Mouse (Mus musculus): ENCODE results near the gene Hist1h4f. TPM values are rescaled to one million over a fixed set of nuclear protein-coding genes. Genes with fewer than 3 reads are reported as not detected.

The Hist1h4f gene
- total and polyA plus RNA-seq, 3 experiments: 8.0 to 3,177 (median 478) TPM

- no peak for ATAC-seq (ENCODE audit: extremely low read depth, insufficient number of reproducible peaks, low FRiP score, poor library complexity, severe bottlenecking)
- Histone ChIP-seq H3K4me1 (ENCODE audit: insufficient read depth, low read depth, low read length) (peaks cover 56% of the 10 kb centered on the region), H3K36me3 (replicated peaks) (no peaks in the 10 kb centered on the region), H3K4me3 (ENCODE audit: low read depth, low read length) (no peak overlapping the region), H3K9me3 (replicated peaks) (no peaks in the 10 kb centered on the region), H3K27me3 (ENCODE audit: insufficient read depth, low read length) (peaks cover 2% of the 10 kb centered on the region; the same call in 1 of the 2 replicates)
- no peak for TF ChIP-seq GATA1 (IDR thresholded peaks at IDR 0.05; ENCODE audit: borderline replicate concordance, low read length)
- no peak for TF ChIP-seq POLR2AphosphoS5 (IDR thresholded peaks at IDR 0.05; ENCODE audit: insufficient replicate concordance, low read depth, low read length)
- TF ChIP-seq GATA2 (IDR thresholded peaks at IDR 0.05; ENCODE audit: borderline replicate concordance, low read depth, low read length): no peak
- no peak for TF ChIP-seq TAL1 (conservative IDR thresholded peaks at IDR 0.05; ENCODE audit: low read depth, low read length)
- no peak for TF ChIP-seq CTCF (IDR thresholded peaks at IDR 0.05; ENCODE audit: low read depth, low read length)
- DNase-seq (ENCODE audit: low spot score): no peak
Measured at GRCm38 (mm10) chr13:23502031-23502567, 49.3 kb downstream of the Hist1h4f start.

GRCm38 (mm10) chr13:23501511-23501910, 49.9 kb downstream of the Hist1h4f start:
- DNase-seq (ENCODE audit: low spot score): no peak
- Histone ChIP-seq H3K4me3 (ENCODE audit: low read depth, low read length) (no peak overlapping the region; the same call in 1 of the 2 replicates), H3K9me3 (replicated peaks) (no peaks in the 10 kb centered on the region), H3K27me3 (ENCODE audit: insufficient read depth, low read length) (peaks cover 6% of the 10 kb centered on the region; the same call in 1 of the 2 replicates), H3K4me1 (ENCODE audit: insufficient read depth, low read depth, low read length) (peaks cover 52% of the 10 kb centered on the region), H3K36me3 (replicated peaks) (no peaks in the 10 kb centered on the region)
- ATAC-seq (ENCODE audit: extremely low read depth, insufficient number of reproducible peaks, low FRiP score, poor library complexity, severe bottlenecking): no peak
- TF ChIP-seq GATA1 (IDR thresholded peaks at IDR 0.05; ENCODE audit: borderline replicate concordance, low read length) (no peak), CTCF (IDR thresholded peaks at IDR 0.05; ENCODE audit: low read depth, low read length) (no peak), POLR2AphosphoS5 (IDR thresholded peaks at IDR 0.05; ENCODE audit: insufficient replicate concordance, low read depth, low read length) (no peak)

Other genes with a start within 250 kb of the Hist1h4f start
Only the 20 nearest of the 34 such genes appear.
- 3.7 and 4.0 TPM in 2 replicates for gene Abt1, start 127.8 kb downstream of the Hist1h4f start, total RNA-seq (2014; fragmentation: Nextera tagmentation)
- gene Abt1, start 127.8 kb downstream of the Hist1h4f start, total RNA-seq (2017): 9.5 and 11.4 TPM in 2 replicates
- 6.5 and 6.9 TPM in 2 replicates for gene Abt1, start 127.8 kb downstream of the Hist1h4f start, polyA plus RNA-seq (2012)
- 18.3 and 31.6 TPM in 2 replicates for gene Btn1a1, start 85.7 kb downstream of the Hist1h4f start, total RNA-seq (2014; fragmentation: Nextera tagmentation)
- gene Btn1a1, start 85.7 kb downstream of the Hist1h4f start, total RNA-seq (2017): 0.82 and 1.5 TPM in 2 replicates
- gene Btn1a1, start 85.7 kb downstream of the Hist1h4f start, polyA plus RNA-seq (2012): 0.75 and 0.80 TPM in 2 replicates
- not detected in 2 replicates for gene Btn2a2, start 62.8 kb downstream of the Hist1h4f start, total RNA-seq (2014; fragmentation: Nextera tagmentation)
- 0.06 and 0.22 TPM in 2 replicates for gene Btn2a2, start 62.8 kb downstream of the Hist1h4f start, total RNA-seq (2017)
- not detected in 2 replicates for gene Btn2a2, start 62.8 kb downstream of the Hist1h4f start, polyA plus RNA-seq (2012)
- 309 and 344 TPM in 2 replicates for gene Hist1h4h, start 20.6 kb downstream of the Hist1h4f start, total RNA-seq (2014; fragmentation: Nextera tagmentation)
- 843 and 1,115 TPM in 2 replicates for gene Hist1h4h, start 20.6 kb downstream of the Hist1h4f start, total RNA-seq (2017)
- gene Hist1h4h, start 20.6 kb downstream of the Hist1h4f start, polyA plus RNA-seq (2012): 11.0 and 66.6 TPM in 2 replicates
- gene Hist1h2af, start 17.7 kb downstream of the Hist1h4f start, total RNA-seq (2014; fragmentation: Nextera tagmentation): 510 and 530 TPM in 2 replicates
- gene Hist1h2af, start 17.7 kb downstream of the Hist1h4f start, total RNA-seq (2017): 1,417 and 2,284 TPM in 2 replicates
- gene Hist1h2af, start 17.7 kb downstream of the Hist1h4f start, polyA plus RNA-seq (2012): 1,681 and 3,392 TPM in 2 replicates
- gene Hist1h3g, start 16.2 kb downstream of the Hist1h4f start, total RNA-seq (2014; fragmentation: Nextera tagmentation): 647 and 719 TPM in 2 replicates
- gene Hist1h3g, start 16.2 kb downstream of the Hist1h4f start, total RNA-seq (2017): 217 and 302 TPM in 2 replicates
- gene Hist1h3g, start 16.2 kb downstream of the Hist1h4f start, polyA plus RNA-seq (2012): 12.1 and 32.9 TPM in 2 replicates
- 32.7 and 41.6 TPM in 2 replicates for gene Hist1h2bh, start 8.3 kb downstream of the Hist1h4f start, total RNA-seq (2014; fragmentation: Nextera tagmentation)
- 77.6 and 126 TPM in 2 replicates for gene Hist1h2bh, start 8.3 kb downstream of the Hist1h4f start, total RNA-seq (2017)
- 0.91 and 4.9 TPM in 2 replicates for gene Hist1h2bh, start 8.3 kb downstream of the Hist1h4f start, polyA plus RNA-seq (2012)
- gene Hist1h3f, start 7.6 kb downstream of the Hist1h4f start, total RNA-seq (2014; fragmentation: Nextera tagmentation): 125 and 143 TPM in 2 replicates
- gene Hist1h3f, start 7.6 kb downstream of the Hist1h4f start, total RNA-seq (2017): 96.8 and 187 TPM in 2 replicates
- 1.8 and 12.3 TPM in 2 replicates for gene Hist1h3f, start 7.6 kb downstream of the Hist1h4f start, polyA plus RNA-seq (2012)
- 71.9 and 74.3 TPM in 2 replicates for gene Hist1h1d, start 1.6 kb upstream of the Hist1h4f start, total RNA-seq (2014; fragmentation: Nextera tagmentation)
- 127 and 128 TPM in 2 replicates for gene Hist1h1d, start 1.6 kb upstream of the Hist1h4f start, total RNA-seq (2017)
- 0.43 and 2.1 TPM in 2 replicates for gene Hist1h1d, start 1.6 kb upstream of the Hist1h4f start, polyA plus RNA-seq (2012)
- 466 and 595 TPM in 2 replicates for gene Hist1h3e, start 10.7 kb upstream of the Hist1h4f start, total RNA-seq (2014; fragmentation: Nextera tagmentation)
- gene Hist1h3e, start 10.7 kb upstream of the Hist1h4f start, total RNA-seq (2017): 426 and 591 TPM in 2 replicates
- 6.8 and 31.3 TPM in 2 replicates for gene Hist1h3e, start 10.7 kb upstream of the Hist1h4f start, polyA plus RNA-seq (2012)
- gene Hist1h2ae, start 19.6 kb upstream of the Hist1h4f start, total RNA-seq (2014; fragmentation: Nextera tagmentation): 81.0 and 140 TPM in 2 replicates
- 258 and 359 TPM in 2 replicates for gene Hist1h2ae, start 19.6 kb upstream of the Hist1h4f start, total RNA-seq (2017)
- gene Hist1h2ae, start 19.6 kb upstream of the Hist1h4f start, polyA plus RNA-seq (2012): 31.2 and 48.5 TPM in 2 replicates
- gene Hist1h2bg, start 19.7 kb upstream of the Hist1h4f start, total RNA-seq (2014; fragmentation: Nextera tagmentation): 1,531 and 1,684 TPM in 2 replicates
- gene Hist1h2bg, start 19.7 kb upstream of the Hist1h4f start, total RNA-seq (2017): 1,342 and 1,812 TPM in 2 replicates
- gene Hist1h2bg, start 19.7 kb upstream of the Hist1h4f start, polyA plus RNA-seq (2012): 13.0 and 49.8 TPM in 2 replicates
- 610 and 627 TPM in 2 replicates for gene Hist1h2bf, start 22.5 kb upstream of the Hist1h4f start, total RNA-seq (2014; fragmentation: Nextera tagmentation)
- 748 and 859 TPM in 2 replicates for gene Hist1h2bf, start 22.5 kb upstream of the Hist1h4f start, total RNA-seq (2017)
- 5.7 and 27.4 TPM in 2 replicates for gene Hist1h2bf, start 22.5 kb upstream of the Hist1h4f start, polyA plus RNA-seq (2012)
- 5.3 and 7.3 TPM in 2 replicates for gene Hist1h2ad, start 22.7 kb upstream of the Hist1h4f start, total RNA-seq (2014; fragmentation: Nextera tagmentation)
- gene Hist1h2ad, start 22.7 kb upstream of the Hist1h4f start, total RNA-seq (2017): 491 and 756 TPM in 2 replicates
- gene Hist1h2ad, start 22.7 kb upstream of the Hist1h4f start, polyA plus RNA-seq (2012): 2.3 and 7.4 TPM in 2 replicates
- gene Hist1h3d, start 24.1 kb upstream of the Hist1h4f start, total RNA-seq (2014; fragmentation: Nextera tagmentation): 524 and 556 TPM in 2 replicates
- 92.0 and 101 TPM in 2 replicates for gene Hist1h3d, start 24.1 kb upstream of the Hist1h4f start, total RNA-seq (2017)
- 3.7 and 9.6 TPM in 2 replicates for gene Hist1h3d, start 24.1 kb upstream of the Hist1h4f start, polyA plus RNA-seq (2012)
- gene Hist1h4d, start 29.9 kb upstream of the Hist1h4f start, total RNA-seq (2014; fragmentation: Nextera tagmentation): 2,252 and 2,609 TPM in 2 replicates
- 1,080 and 1,131 TPM in 2 replicates for gene Hist1h4d, start 29.9 kb upstream of the Hist1h4f start, total RNA-seq (2017)
- gene Hist1h4d, start 29.9 kb upstream of the Hist1h4f start, polyA plus RNA-seq (2012): 14.6 and 40.1 TPM in 2 replicates
- gene Hist1h2be, start 69.5 kb upstream of the Hist1h4f start, total RNA-seq (2014; fragmentation: Nextera tagmentation): 27.7 and 30.2 TPM in 2 replicates
- 110 and 153 TPM in 2 replicates for gene Hist1h2be, start 69.5 kb upstream of the Hist1h4f start, total RNA-seq (2017)
- gene Hist1h2be, start 69.5 kb upstream of the Hist1h4f start, polyA plus RNA-seq (2012): 0.56 and 3.5 TPM in 2 replicates
- 1,109 and 1,273 TPM in 2 replicates for gene Hist1h1e, start 70.9 kb upstream of the Hist1h4f start, total RNA-seq (2014; fragmentation: Nextera tagmentation)
- gene Hist1h1e, start 70.9 kb upstream of the Hist1h4f start, total RNA-seq (2017): 215 and 254 TPM in 2 replicates
- 4.0 and 18.2 TPM in 2 replicates for gene Hist1h1e, start 70.9 kb upstream of the Hist1h4f start, polyA plus RNA-seq (2012)
- 5.1 and 6.4 TPM in 2 replicates for gene Hist1h2ac, start 132.3 kb upstream of the Hist1h4f start, total RNA-seq (2014; fragmentation: Nextera tagmentation)
- 54.4 and 93.5 TPM in 2 replicates for gene Hist1h2ac, start 132.3 kb upstream of the Hist1h4f start, total RNA-seq (2017)
- gene Hist1h2ac, start 132.3 kb upstream of the Hist1h4f start, polyA plus RNA-seq (2012): 1.1 and 3.8 TPM in 2 replicates
- 62.5 and 102 TPM in 2 replicates for gene Hist1h2bc, start 132.6 kb upstream of the Hist1h4f start, total RNA-seq (2014; fragmentation: Nextera tagmentation)
- gene Hist1h2bc, start 132.6 kb upstream of the Hist1h4f start, total RNA-seq (2017): 387 and 479 TPM in 2 replicates
- 8.5 and 11.3 TPM in 2 replicates for gene Hist1h2bc, start 132.6 kb upstream of the Hist1h4f start, polyA plus RNA-seq (2012)